Mouse (Mus musculus) right cerebral cortex, postnatal 25 days (tissue): ENCODE measurements around the gene Col19a1.

ENCODE experiments used
- DNase-seq: peaks from one replicate; pipeline ENCODE4 v3.0.0; 2022

Gene Col19a1

GRCm38 (mm10) chr1:24458015-24458414, 129.3 kb downstream of the Col19a1 start:
- DNase-seq, result no peak

GRCm38 (mm10) chr1:24452572-24453269, 134.6 kb downstream of the Col19a1 start:
- DNase-seq, result no peak

GRCm38 (mm10) chr1:24452159-24452558, 135.1 kb downstream of the Col19a1 start:
- no peak for DNase-seq

- no peak for DNase-seq
Measured at GRCm38 (mm10) chr1:24437425-24437824, 149.8 kb downstream of the Col19a1 start.

GRCm38 (mm10) chr1:24428306-24428705, 159.0 kb downstream of the Col19a1 start:
- no peak for DNase-seq

- DNase-seq, result peak; percentile 51
Measured at GRCm38 (mm10) chr1:24378125-24378821, 209.0 kb downstream of the Col19a1 start.

GRCm38 (mm10) chr1:24374902-24375301, 212.4 kb downstream of the Col19a1 start:
- no peak for DNase-seq

- no peak for DNase-seq
Measured at GRCm38 (mm10) chr1:24373671-24374070, 213.6 kb downstream of the Col19a1 start.

GRCm38 (mm10) chr1:24372471-24373258, 214.6 kb downstream of the Col19a1 start:
- DNase-seq, result no peak

- peak; percentile 35 for DNase-seq
Measured at GRCm38 (mm10) chr1:24367570-24368517, 219.4 kb downstream of the Col19a1 start.

GRCm38 (mm10) chr1:24364775-24365174, 222.5 kb downstream of the Col19a1 start:
- no peak for DNase-seq

GRCm38 (mm10) chr1:24361990-24362635, 225.2 kb downstream of the Col19a1 start:
- no peak for DNase-seq

GRCm38 (mm10) chr1:24349462-24350217, 237.6 kb downstream of the Col19a1 start:
- DNase-seq, result peak; percentile 34

GRCm38 (mm10) chr1:24347621-24348160, 239.6 kb downstream of the Col19a1 start:
- no peak for DNase-seq

- DNase-seq, result no peak
Measured at GRCm38 (mm10) chr1:24337556-24338275, 249.6 kb downstream of the Col19a1 start.

- no peak for DNase-seq
Measured at GRCm38 (mm10) chr1:24336051-24336450, 251.2 kb downstream of the Col19a1 start.

GRCm38 (mm10) chr1:24316961-24317589, 270.2 kb downstream of the Col19a1 start:
- no peak for DNase-seq

- DNase-seq, result no peak
Measured at GRCm38 (mm10) chr1:24316490-24316889, 270.8 kb downstream of the Col19a1 start.

GRCm38 (mm10) chr1:24310847-24311246, 276.4 kb downstream of the Col19a1 start:
- no peak for DNase-seq

- no peak for DNase-seq
Measured at GRCm38 (mm10) chr1:24310193-24310592, 277.1 kb downstream of the Col19a1 start.
